Mouse (Mus musculus) lung, postnatal 0 days (tissue): ENCODE results near the gene Ywhab.

Experiments used
- CTCF ChIP-seq: IDR thresholded peaks from 2 replicates; pipeline ENCODE4 v1.5.1; 2016; ENCODE audit warnings: antibody characterized with exemption, mild to moderate bottlenecking
- EP300 ChIP-seq: IDR thresholded peaks from 2 replicates; pipeline ENCODE4 v1.6.1; 2016; ENCODE audit warnings: antibody characterized with exemption, mild to moderate bottlenecking, control low read depth

DNA sequence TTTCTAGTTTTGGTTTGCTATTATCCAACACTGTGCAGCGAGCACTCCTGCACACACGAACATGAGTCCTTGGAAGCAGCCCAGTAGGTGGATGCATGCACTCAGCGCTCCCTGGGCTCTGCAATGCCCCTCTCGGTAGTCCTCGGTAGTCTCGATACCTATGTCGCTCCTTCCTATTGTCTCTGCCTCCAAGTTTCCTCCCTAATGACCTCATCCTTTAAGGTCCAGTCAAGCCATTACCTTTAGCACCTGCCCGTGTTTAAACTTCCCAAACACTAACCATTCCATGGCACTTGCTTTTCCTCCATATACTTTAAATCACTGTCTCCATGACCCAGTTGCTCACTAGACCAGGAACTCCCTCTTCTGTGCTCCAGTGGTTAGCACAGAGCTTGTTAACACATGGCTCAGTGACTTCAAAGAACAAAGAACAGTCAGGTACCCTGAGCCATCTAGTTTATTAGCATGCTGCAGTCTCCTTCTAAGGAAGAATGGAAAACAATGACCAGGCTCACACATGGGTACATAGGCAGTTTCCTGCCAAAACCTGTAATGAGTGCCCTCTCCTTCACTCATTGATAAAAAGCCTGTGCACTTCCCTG is 65.0 kb downstream of the Ywhab start:
- TF ChIP-seq EP300 = no peak
- no peak for TF ChIP-seq CTCF
